Mouse (Mus musculus) heart, embryonic 10.5 days (tissue): ENCODE measurements at regions not wholly inside any gene's neighbourhood (a gene's known extent, or its start where the extent isn't known, plus 50 kb on each side); places are given as distances from the start of the nearest gene placed in this dataset.

Source experiments
- DNase-seq: peaks from one replicate; pipeline ENCODE4 v3.0.0-alpha.2; 2017; ENCODE audit warnings: low spot score
- H3K27ac ChIP-seq: fragments of 300-500 bp; sonication (generic); 2 replicates; pipeline ENCODE4 v1.5.1; 2016; ENCODE audit warnings: mild to moderate bottlenecking
- H3K27me3 ChIP-seq: fragments of 300-500 bp; sonication (generic); 2 replicates; pipeline ENCODE4 v1.6.1; 2016; ENCODE audit warnings: mild to moderate bottlenecking; ENCODE audit not compliant: poor library complexity, insufficient read depth, severe bottlenecking
- H3K36me3 ChIP-seq: fragments of 300-500 bp; sonication (generic); 2 replicates; pipeline ENCODE4 v1.6.1; 2016; ENCODE audit warnings: mild to moderate bottlenecking, moderate library complexity
- H3K4me1 ChIP-seq: fragments of 300-500 bp; sonication (generic); 2 replicates; pipeline ENCODE4 v1.6.1; 2016; ENCODE audit warnings: mild to moderate bottlenecking
- H3K4me3 ChIP-seq: fragments of 300-500 bp; sonication (generic); 2 replicates; pipeline ENCODE4 v1.5.1; 2016; ENCODE audit warnings: mild to moderate bottlenecking, moderate library complexity
- H3K9me3 ChIP-seq: fragments of 300-500 bp; sonication (generic); 2 replicates; pipeline ENCODE4 v1.6.1; 2016; ENCODE audit warnings: mild to moderate bottlenecking, moderate library complexity
- WGBS: fragments of 180-500 bp; shearing (Covaris S2); methylation state at CpG from one replicate; pipeline ENCODE4 v1.1.7; 2016; 5-methylcytosine and 5-hydroxymethylcytosine counted together

DNA sequence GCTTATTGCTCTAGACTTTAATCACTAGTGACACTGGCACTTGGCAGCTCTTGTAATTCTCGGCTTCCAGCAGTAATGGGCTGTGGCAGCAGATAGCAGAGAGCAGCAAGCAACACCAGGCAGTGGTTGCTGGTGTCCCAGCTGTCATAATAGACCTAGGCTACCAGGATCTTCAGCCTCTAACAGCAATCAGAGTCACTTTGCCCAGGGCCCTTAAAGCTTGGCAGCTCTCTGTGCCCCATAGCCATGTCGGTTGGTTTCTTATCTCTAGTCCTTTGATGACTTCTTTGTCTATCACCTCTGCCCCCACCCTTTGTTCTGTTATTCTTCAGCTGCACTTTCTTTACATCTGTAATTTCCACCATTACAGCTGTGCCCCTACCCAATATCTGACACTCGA is 735.9 kb downstream of the Gm826 start:
- 25% methylated on average over 3 of the region's 3 CpGs for WGBS
- Histone ChIP-seq H3K9me3 (no peaks in the 10 kb centered on the region), H3K27ac (no peak overlapping the region), H3K36me3 (no peaks in the 10 kb centered on the region), H3K4me3 (no peak overlapping the region), H3K27me3 (no peaks in the 10 kb centered on the region), H3K4me1 (peaks cover 11% of the 10 kb centered on the region)
- no peak for DNase-seq

DNA sequence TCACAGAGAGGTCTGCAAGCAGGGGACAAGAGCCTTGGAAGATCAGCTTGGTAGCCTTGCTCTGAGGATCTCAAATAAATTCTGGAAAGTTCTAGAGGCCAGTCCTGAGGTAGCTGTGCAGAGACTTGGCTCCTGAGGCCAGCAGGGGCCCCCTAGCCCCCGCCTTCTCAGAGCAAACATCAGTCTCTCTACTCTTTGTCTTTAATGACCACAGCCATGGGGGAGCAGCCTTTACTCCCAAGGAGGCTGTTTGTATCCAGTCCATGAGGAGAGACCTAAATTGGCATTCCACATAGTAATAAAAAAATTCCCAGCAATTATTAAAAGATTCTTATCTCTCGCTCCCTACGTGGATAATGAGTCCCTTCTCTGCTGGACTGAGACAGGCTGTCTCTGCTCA is 726.8 kb downstream of the Gm826 start:
- H3K27ac ChIP-seq = no peak overlapping the region
- no peaks in the 10 kb centered on the region for H3K4me1 ChIP-seq
- H3K4me3 ChIP-seq = no peak overlapping the region
- no peaks in the 10 kb centered on the region for H3K9me3 ChIP-seq
- WGBS = 59% methylated on average over 3 of the region's 3 CpGs
- H3K36me3 ChIP-seq = no peaks in the 10 kb centered on the region
- no peaks in the 10 kb centered on the region for H3K27me3 ChIP-seq
- DNase-seq = no peak

DNA sequence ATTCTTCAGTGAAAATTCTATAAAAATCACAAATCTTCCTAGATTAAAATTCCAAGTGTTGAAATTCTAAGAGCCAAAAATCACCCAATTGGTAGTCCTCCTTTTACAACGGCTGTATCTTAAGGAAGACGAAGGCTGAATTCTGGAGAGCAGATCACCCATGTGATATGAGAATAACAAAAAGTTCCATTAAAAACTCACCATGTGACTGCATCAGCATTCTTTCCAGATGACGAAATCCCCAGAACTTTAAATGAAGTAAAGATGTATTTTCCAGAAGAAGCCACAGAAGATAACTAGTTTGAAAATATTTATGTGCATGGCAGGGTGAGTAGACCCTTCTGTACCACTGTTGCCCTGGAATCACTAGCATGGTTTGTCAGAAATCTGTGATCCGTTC is 723.5 kb downstream of the Gm826 start:
- no peak overlapping the region for H3K27ac ChIP-seq
- H3K4me1 ChIP-seq = no peaks in the 10 kb centered on the region
- H3K9me3 ChIP-seq = no peaks in the 10 kb centered on the region
- no peak for DNase-seq
- H3K36me3 ChIP-seq = no peaks in the 10 kb centered on the region
- WGBS = 71% methylated on average over 4 of the region's 4 CpGs
- no peak overlapping the region for H3K4me3 ChIP-seq
- no peaks in the 10 kb centered on the region for H3K27me3 ChIP-seq

DNA sequence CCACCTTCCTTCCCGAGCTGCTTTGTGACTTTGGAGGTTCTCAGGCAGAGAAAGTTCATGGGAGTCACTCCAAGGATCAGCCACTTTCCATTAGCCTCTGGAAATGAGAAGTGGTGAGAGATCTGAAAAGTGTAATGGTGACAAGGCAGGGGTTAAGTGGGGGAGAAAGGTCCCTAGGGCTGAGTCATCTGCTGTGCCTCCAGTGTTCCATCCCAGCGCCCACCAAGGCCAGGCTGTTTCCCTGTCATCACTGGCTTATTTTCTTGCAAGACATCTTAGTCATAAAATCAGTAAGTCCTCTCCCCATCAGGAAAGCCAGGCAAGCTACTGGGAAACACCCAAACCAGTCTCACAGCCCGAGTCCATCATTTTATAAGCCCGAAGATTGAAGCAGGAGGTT is 717.3 kb downstream of the Gm826 start:
- Histone ChIP-seq H3K27ac (no peak overlapping the region), H3K4me1 (no peaks in the 10 kb centered on the region)
- WGBS = 66% methylated on average over 4 of the region's 4 CpGs

DNA sequence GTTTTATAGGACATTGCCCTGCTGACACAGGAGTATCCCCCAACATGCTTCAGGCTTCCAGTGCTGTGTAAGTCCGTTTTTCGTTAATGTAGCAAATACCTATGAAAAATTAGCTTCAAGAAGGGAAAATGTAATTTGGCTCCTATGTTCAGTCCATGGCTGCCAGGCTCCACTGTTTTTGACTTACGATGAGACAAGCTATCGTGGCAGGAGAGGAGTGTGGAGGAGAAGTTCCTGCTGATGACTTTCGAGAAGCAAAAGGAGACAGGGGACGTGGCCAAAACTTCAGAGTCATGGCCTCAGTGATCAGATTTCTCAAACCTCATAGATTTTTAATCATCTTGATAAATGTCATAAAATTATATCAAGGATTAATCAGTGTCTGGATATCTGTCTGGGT is 712.7 kb downstream of the Gm826 start:
- 84% methylated on average over 6 of the region's 6 CpGs for WGBS
- no peaks in the 10 kb centered on the region for H3K27me3 ChIP-seq

More for the DNA sequence above, 717.3 kb downstream of the Gm826 start:
- no peaks in the 10 kb centered on the region for H3K36me3 ChIP-seq
- no peaks in the 10 kb centered on the region for H3K27me3 ChIP-seq
- DNase-seq = no peak
- no peaks in the 10 kb centered on the region for H3K9me3 ChIP-seq
- no peak overlapping the region for H3K4me3 ChIP-seq

DNA sequence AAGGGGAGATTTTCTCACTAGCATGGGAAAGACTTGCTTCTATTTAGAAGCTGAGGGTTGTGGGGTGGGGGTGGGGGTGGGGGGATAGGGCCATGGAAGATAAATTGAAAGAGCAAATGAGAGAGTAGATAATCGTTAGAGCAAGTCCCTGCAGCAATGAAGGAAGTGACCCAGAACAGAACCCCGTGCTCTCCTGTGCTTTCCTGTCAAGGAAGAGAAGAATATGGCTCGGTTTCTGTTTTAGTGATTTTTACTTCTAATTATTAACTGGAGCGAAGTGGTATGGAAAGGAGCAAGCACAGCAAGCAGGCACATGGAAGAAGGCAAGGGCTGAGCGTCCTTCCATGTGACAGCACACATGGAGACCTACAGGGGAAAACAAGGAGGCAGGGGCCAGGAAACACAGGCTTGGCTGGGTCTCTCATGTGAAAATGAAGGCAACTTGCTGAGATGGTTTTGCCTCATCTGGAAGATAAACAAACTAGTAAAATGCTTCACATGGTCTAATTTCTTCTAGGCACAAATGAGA is 711.8 kb downstream of the Gm826 start:
- no peak overlapping the region for H3K27ac ChIP-seq
- no peaks in the 10 kb centered on the region for H3K36me3 ChIP-seq
- 64% methylated on average over 5 of the region's 5 CpGs for WGBS
- no peaks in the 10 kb centered on the region for H3K27me3 ChIP-seq
- no peaks in the 10 kb centered on the region for H3K4me1 ChIP-seq
- no peaks in the 10 kb centered on the region for H3K9me3 ChIP-seq
- no peak for DNase-seq
- H3K4me3 ChIP-seq = no peak overlapping the region

More for the DNA sequence above, 712.7 kb downstream of the Gm826 start:
- no peak for DNase-seq
- H3K27ac ChIP-seq = no peak overlapping the region
- H3K36me3 ChIP-seq = no peaks in the 10 kb centered on the region
- H3K9me3 ChIP-seq = no peaks in the 10 kb centered on the region
- H3K4me1 ChIP-seq = no peaks in the 10 kb centered on the region
- H3K4me3 ChIP-seq = no peak overlapping the region

DNA sequence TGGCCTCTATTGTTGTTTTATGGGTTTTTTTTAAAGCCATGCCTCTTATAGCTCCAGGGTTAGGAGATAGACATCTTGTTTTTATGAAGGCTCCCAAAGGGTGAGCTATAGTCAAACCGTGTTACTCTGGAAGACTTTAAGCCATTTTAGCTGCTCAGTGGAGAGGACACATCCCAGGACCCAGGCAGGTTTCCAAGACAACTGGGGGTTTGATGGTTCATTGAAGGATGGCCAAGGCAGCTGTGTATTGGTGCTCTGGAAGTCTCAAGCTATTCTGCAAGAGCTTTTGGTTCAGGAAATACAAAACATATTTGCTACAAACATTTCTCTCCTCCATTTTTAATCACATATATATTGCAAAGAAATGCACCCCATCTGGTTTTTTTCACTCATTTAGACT is 708.7 kb downstream of the Gm826 start:
- Histone ChIP-seq H3K4me1 (no peaks in the 10 kb centered on the region), H3K27ac (no peak overlapping the region), H3K9me3 (no peaks in the 10 kb centered on the region), H3K4me3 (no peak overlapping the region), H3K36me3 (no peaks in the 10 kb centered on the region), H3K27me3 (no peaks in the 10 kb centered on the region)
- WGBS = 66% methylated on average over 1 of the region's 1 CpGs
- no peak for DNase-seq

DNA sequence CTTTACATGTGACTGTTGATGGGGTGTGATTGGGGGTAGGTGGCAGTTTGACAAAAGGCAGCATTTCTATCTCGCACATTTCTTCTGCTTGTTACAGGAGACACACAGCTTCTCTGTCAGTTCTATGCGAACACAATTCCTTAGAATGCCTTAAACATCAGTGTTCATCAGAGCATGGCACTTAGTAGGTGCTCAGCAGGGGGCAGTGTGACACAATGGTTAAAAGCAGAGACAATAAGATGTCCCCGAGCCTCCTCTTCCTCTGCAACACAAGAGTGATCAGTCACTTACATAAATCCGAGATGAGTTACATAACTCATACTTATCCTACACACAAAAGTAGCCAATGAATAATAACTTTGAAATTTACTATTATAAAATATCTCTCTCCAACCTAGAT is 688.1 kb downstream of the Gm826 start:
- Histone ChIP-seq H3K9me3 (no peaks in the 10 kb centered on the region), H3K27me3 (no peaks in the 10 kb centered on the region), H3K36me3 (no peaks in the 10 kb centered on the region), H3K4me1 (no peaks in the 10 kb centered on the region), H3K27ac (no peak overlapping the region), H3K4me3 (no peak overlapping the region)
- WGBS = 51% methylated on average over 4 of the region's 4 CpGs
- DNase-seq = no peak

DNA sequence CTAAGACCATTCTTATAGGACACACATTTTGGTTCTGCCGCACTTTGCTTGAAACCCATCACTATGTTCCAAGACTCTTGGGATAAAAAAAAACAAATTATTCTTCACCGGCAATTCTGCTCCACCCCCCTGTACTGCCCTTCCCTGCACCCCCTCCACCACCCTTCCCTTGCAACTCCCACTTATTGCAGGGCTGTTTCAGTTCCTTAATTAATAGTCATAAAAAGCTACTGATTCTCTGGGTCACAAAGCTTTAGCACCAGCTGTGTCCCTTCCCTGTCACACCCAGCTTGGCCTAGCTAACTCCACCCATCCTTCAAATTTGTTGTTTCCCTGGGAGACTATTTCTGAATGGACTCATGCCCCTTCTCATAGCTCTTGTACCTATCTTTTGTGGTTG is 687.4 kb downstream of the Gm826 start:
- no peak for DNase-seq

DNA sequence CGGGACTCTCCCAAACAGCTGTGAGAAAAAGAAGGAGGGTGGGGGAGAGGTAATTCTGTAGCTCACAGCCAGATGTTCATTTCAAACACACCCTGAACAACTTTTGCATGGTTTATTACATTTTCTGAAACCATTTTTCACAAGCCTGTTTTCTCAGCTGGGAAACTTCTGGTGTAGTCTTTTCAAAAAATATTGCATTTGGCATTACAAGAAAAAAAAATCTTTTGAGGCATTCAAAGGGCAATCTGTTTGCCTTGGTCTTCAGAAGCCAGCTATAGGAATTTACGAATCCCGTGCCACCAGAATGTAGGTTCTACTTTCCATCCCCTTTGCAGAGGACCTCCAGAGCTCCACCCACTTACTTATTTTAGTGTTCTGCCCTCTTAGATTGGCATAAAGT is 681.7 kb downstream of the Gm826 start:
- DNase-seq = no peak
- no peak overlapping the region for H3K4me3 ChIP-seq
- 82% methylated on average over 3 of the region's 3 CpGs for WGBS
- no peaks in the 10 kb centered on the region for H3K36me3 ChIP-seq
- H3K9me3 ChIP-seq = no peaks in the 10 kb centered on the region
- H3K27me3 ChIP-seq = no peaks in the 10 kb centered on the region
- H3K27ac ChIP-seq = no peak overlapping the region
- H3K4me1 ChIP-seq = no peaks in the 10 kb centered on the region

More for the DNA sequence above, 687.4 kb downstream of the Gm826 start:
- WGBS = 93% methylated on average over 2 of the region's 2 CpGs
- Histone ChIP-seq H3K27me3 (no peaks in the 10 kb centered on the region), H3K36me3 (no peaks in the 10 kb centered on the region), H3K27ac (no peak overlapping the region), H3K4me1 (no peaks in the 10 kb centered on the region), H3K9me3 (no peaks in the 10 kb centered on the region), H3K4me3 (no peak overlapping the region)

DNA sequence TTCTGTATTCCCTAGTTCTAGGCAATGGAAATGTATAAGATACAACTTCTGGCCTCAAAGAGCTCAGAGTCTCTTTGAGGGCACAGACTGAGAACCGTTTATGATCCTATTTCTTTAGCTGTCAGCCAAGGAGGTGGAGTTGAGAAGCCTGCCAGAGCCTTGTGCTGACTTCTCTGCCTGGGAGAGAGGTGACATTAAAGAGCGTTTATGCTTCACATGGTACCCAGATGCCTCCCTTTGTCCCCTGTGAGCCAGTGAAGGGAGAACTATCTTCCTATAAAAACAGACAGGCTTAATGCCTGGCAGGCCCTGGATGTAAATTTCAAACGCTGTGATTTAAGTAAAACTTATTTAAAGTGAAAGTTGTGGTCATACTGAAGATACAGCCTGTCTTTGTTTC is 657.1 kb downstream of the Gm826 start:
- Histone ChIP-seq H3K9me3 (no peaks in the 10 kb centered on the region), H3K27me3 (no peaks in the 10 kb centered on the region), H3K36me3 (no peaks in the 10 kb centered on the region), H3K4me3 (no peak overlapping the region), H3K4me1 (no peaks in the 10 kb centered on the region), H3K27ac (no peak overlapping the region)
- no peak for DNase-seq
- 33% methylated on average over 3 of the region's 3 CpGs for WGBS

DNA sequence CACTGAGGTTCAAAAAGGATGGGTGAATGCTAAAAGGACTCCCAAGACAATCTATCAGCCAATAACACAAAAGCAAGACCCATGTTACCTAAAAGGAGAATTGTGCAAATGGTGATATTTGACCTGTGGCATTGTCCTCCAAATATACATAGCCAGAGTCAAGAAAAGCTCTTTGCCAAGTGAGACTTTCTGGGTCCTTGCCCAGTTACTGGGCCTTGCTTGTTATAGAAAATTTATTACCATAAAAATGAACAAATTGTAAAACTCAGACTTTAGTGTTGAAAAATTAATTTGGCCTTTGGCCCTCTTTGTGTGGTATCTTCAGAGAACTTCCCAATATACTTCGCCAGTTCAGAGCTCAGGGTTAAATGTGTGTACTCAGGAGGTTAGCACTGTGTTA is 653.3 kb downstream of the Gm826 start:
- no peak overlapping the region for H3K27ac ChIP-seq
- 84% methylated on average over 1 of the region's 1 CpGs for WGBS
- H3K27me3 ChIP-seq = no peaks in the 10 kb centered on the region
- H3K4me3 ChIP-seq = no peak overlapping the region
- H3K4me1 ChIP-seq = no peaks in the 10 kb centered on the region
- DNase-seq = no peak
- no peaks in the 10 kb centered on the region for H3K9me3 ChIP-seq
- no peaks in the 10 kb centered on the region for H3K36me3 ChIP-seq

DNA sequence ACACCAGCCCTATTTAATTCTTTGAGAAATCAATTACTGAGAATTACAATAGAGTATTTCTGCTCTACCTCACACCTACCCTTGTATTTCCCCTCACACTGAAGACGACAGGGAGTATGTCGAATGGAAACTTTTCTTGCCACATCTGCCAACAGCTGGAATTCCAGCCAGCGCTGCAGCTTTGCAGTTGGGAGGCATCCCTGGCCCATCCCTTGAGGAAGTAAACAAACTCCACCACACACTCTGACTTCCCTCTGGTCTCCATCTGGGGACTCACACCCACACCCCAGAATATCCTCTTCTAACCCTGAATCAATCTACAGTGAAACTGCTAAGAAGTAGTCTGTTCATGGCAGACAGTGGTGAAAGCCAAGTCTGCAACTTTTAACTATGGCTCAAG is 630.9 kb downstream of the Gm826 start:
- WGBS = 71% methylated on average over 3 of the region's 3 CpGs
- Histone ChIP-seq H3K4me3 (no peak overlapping the region), H3K4me1 (no peaks in the 10 kb centered on the region), H3K9me3 (no peaks in the 10 kb centered on the region), H3K27me3 (no peaks in the 10 kb centered on the region), H3K36me3 (no peaks in the 10 kb centered on the region), H3K27ac (no peak overlapping the region)
- no peak for DNase-seq

DNA sequence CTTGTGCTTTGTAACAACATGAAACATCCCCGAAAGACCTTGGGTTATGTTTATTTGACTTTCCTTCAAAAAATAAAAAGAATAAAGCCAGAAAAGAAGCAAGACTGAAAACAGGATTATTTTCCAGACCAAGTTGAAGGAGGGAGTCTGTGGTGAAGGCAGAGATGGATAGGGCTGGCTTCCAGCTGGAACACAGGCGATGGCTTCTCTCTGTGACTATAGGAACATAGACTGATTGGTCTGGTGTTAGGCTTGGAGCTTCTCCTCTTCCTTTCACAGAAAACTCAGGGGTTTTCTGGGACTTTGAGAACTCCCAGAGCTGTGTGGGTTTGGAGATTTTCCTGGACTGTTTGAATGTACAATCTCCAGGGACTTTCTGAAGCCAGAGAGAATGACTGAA is 625.8 kb downstream of the Gm826 start:
- Histone ChIP-seq H3K27ac (no peak overlapping the region), H3K4me3 (no peak overlapping the region), H3K36me3 (no peaks in the 10 kb centered on the region), H3K9me3 (no peaks in the 10 kb centered on the region), H3K4me1 (no peaks in the 10 kb centered on the region), H3K27me3 (no peaks in the 10 kb centered on the region)
- WGBS = 82% methylated on average over 2 of the region's 2 CpGs
- no peak for DNase-seq
